Mouse (Mus musculus): ENCODE data around the gene Pdhx.

Pdhx gene

DNA sequence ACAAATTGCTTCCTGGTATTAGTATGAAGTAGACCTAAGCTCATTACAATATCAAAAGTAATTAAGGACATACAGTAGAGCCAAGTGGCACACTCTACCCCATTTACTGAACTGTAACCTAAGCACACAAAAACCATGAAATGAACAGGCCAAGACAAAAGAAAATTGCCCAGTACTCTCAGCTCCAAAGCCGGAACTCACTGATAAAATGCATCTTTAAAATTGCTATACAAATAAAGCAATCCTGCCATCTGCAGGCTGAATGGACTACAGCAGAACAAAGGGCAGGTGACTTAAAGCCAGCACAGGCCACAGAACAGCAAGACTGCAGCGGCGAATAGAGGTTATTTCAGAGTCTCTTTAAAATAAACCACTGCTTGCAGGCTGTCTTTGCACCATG lies 10.4 kb downstream of the Pdhx start:
- no peak for DNase-seq (ENCODE audit: low spot score in 2 of 2)

GRCm38 (mm10) chr2:103058266-103058665 lies 15.0 kb downstream of the Pdhx start:
- no peak for DNase-seq (ENCODE audit: low spot score in 2 of 2)

DNA sequence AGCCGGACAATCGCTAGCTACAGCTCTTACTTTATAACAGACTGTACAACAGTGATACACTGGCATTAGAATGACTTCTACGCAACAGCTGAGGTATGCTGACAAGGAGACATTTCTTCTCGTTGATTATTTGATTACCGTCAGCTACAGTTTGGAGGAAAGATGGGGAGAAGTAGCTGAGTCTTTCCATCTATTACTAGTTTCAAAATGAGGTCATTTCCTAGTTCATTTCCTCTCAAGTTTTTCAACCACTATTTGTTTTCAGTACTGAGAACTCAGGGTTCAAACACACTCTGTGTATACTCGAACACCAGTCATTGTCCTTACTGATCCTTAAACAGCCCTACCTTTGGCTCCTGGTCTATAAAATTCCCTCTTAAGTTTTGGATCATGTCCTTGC lies 17.5 kb downstream of the Pdhx start:
- no peak for DNase-seq (ENCODE audit: low spot score in 2 of 2)

- no peak for DNase-seq (ENCODE audit: low spot score in 2 of 2)
Measured at GRCm38 (mm10) chr2:103051937-103052893, 21.1 kb downstream of the Pdhx start.

DNA sequence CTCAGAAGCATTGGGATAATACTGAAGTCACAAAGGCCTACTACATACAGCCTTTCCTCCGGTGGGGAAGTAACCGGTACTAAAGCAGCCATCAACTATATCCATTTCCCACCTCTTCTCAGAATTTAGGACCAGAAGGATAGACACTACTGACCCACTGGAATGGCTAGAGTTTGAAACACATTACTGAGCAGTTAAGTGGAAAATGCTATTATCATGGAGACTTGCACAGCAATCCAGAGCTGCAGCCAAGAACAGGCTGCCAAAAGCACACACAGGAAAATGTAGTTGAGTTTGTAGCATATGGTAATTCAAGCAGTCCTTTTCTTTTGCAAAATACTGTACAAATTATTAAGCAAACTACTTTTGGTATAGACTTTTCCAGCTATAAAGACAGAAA lies 28.0 kb downstream of the Pdhx start:
- no peak for DNase-seq (ENCODE audit: low spot score in 2 of 2)

- no peak for DNase-seq (ENCODE audit: low spot score in 2 of 2)
Measured at GRCm38 (mm10) chr2:103040896-103041295, 32.4 kb downstream of the Pdhx start.

DNA sequence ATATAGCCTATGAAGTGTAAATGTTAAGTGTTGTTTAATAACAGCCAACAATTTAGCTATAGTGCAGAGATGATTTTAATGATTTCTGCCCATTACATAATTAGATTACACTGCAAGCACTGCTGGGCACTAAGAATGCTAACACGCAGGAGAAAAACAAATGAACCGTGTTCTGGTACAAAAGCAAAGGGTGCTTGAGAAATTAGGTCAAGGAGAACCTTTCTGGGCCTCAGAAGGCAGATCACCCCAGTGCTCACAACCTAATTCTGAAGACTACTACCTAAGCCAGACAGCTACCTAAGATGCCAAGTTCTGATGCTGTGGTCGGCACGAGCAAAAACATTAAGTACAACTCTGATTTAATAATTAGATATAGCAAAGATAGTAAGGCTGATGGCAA lies 35.5 kb downstream of the Pdhx start:
- no peak for DNase-seq (ENCODE audit: low spot score in 2 of 2)

DNA sequence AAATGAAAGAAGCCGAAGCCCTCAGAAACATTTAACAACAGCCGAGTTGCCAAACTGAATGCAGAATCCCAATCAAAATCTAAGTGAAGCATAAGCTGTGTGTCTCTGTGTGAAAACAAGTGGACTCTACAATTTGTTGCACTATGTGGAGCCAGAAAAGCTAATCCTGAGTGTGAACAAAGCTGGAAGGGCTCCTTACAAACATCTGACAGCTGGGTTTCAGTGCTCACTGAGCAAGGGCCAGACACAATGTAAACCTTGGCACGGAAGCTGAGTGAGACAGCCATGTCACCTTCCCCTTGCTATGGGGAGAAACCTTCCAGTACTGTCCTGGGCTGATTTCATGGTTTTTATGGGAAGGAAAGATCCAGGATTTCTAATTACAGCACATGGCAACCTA lies 50.6 kb downstream of the Pdhx start:
- DNase-seq (ENCODE audit: low spot score in 2 of 2), result no peak

DNA sequence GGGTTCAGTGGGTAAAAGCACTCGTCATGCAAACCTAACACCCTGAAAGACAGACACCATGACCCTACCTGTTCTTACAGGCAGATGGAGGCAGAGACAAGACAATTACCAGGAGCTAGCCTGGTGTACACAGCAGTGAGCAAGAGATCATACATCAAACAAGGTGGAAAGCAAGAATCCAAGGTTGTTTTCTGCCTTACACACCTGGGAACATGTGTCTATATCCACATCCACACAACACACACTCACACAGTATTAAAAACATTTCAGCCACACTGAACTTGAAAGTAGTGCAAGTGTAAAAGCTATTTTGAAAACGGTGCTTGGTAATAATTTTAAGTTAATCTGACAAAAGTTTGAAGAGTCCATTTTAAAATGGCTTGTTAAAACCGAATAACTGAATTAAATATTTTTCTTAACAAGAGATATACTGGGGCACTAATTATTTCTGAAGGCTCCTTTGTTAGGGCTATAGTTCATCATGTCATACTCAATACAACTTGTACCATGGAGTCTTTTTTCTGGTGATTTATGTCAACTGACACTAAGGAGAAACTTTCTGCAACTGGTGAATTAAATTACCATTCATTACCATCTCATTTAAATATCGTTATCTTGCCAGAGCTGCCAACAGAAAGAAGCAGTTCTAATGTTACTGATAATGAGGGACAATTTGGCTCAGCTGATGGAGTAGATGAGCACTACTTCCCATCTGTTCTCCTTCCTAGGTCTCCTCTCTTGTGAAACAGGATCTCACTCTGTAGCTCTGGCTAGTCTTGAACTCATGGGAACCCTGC lies 52.9 kb downstream of the Pdhx start:
- DNase-seq (ENCODE audit: low spot score in 2 of 2), result no peak

DNA sequence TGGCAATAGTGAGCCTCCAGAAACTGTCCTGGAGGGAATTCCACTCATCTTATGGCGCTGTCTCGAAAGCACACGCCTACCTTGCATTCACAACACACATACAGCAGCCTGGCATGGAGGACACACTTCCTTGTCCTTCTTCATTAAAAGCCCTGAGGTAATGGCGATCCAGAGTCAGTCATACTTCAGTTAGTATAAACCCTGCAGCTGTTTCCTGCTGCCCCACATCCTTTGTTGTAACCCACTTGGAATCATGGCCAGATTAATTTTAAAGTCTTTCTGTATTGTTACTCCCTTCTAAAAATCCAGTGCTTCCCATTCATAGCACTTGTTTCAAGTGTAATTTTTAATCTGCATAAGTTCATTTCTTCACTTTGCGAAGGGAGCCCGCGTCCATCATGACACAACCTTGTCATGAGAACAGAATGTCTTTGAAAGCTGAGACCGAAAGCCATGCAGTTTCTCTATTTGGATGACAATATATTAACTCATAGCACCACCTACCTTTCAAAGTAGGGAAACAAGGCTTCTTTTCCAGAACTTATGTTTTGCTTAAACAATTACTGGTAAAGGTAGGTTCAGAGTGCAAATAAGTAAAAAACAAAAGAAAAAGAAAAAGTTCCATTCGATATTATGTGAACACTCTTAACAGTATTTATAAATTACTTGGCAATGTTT lies 54.4 kb downstream of the Pdhx start:
- no peak for DNase-seq (ENCODE audit: low spot score in 2 of 2)

DNA sequence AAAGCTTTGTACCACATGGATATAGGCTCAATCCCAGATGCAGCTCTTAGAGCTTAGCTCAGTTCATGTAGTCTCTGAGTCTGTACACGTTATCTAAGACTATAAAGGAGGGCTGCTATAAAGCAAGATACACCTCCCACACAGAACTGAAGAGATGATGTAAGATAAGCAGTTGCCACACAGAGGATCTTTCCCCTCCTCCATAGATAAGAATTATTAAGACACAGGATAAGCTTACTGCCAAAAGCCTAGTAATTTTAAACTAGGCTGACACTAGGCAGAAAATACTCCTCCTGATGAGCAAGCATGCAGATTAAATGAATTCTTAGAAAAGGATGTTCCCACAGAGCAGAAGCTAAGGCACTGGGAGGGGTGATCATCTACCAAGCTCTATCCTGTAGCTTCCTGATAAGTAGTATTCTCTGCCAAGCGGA lies 55.9 kb downstream of the Pdhx start:
- DNase-seq (ENCODE audit: low spot score in 2 of 2), result no peak

- DNase-seq (ENCODE audit: low spot score in 2 of 2), result no peak
Measured at GRCm38 (mm10) chr2:103016089-103016488, 57.2 kb downstream of the Pdhx start.

- no peak for DNase-seq (ENCODE audit: low spot score in 2 of 2)
Measured at GRCm38 (mm10) chr2:103012782-103013575, 60.3 kb downstream of the Pdhx start.

- no peak for DNase-seq (ENCODE audit: low spot score in 2 of 2)
Measured at GRCm38 (mm10) chr2:103008221-103008620, 65.1 kb downstream of the Pdhx start.

- no peak for DNase-seq (ENCODE audit: low spot score in 2 of 2)
Measured at GRCm38 (mm10) chr2:103004599-103004998, 68.7 kb downstream of the Pdhx start.

- DNase-seq (ENCODE audit: low spot score in 2 of 2), result no peak
Measured at GRCm38 (mm10) chr2:102999153-102999575, 74.1 kb downstream of the Pdhx start.

DNA sequence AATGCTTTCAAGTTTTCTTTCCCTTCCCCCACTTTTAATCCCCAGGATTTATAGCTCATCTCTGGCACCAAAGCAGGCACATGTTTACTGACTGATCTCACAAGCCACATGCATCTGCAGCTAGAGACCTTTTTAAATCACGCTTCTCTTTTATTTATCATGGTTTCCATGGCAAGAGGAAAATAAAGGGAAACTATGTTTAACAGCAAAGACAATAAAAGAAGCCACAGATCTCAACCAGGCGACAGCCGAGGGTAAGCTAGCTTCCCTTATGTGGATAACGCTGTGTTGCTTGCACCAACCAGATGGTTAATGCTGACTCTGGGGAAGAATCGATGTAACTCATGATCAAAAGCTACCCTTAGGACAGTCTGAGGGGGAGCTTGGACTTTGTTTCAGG lies 75.0 kb downstream of the Pdhx start:
- DNase-seq (ENCODE audit: low spot score in 2 of 2), result no peak

GRCm38 (mm10) chr2:102997874-102998273 lies 75.4 kb downstream of the Pdhx start:
- DNase-seq (ENCODE audit: low spot score in 2 of 2), result no peak

- no peak for DNase-seq (ENCODE audit: low spot score in 2 of 2)
Measured at GRCm38 (mm10) chr2:102993841-102994607, 79.3 kb downstream of the Pdhx start.

GRCm38 (mm10) chr2:102992405-102992804 lies 80.9 kb downstream of the Pdhx start:
- no peak for DNase-seq (ENCODE audit: low spot score in 2 of 2)

DNA sequence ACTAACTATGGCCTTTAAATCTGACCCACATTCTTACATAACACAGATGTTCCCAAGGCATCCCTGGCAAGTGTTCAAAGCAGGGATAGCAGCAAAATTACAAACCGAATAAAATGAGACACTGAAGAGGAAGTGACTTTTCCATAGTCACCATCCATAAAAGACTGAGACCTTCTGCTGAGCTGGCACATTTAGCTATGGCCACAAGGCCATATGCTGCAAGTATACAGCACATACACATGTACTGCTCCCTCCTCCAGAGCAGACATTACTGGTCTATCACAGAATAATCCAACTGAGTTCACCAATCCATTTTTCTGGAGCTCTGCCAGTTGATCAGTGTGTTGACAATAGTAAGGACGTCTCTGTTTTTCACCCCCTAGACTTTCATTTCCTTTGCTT lies 83.0 kb downstream of the Pdhx start:
- DNase-seq (ENCODE audit: low spot score in 2 of 2), result peak in 1 of 2 experiments; percentile 8
